Mouse (Mus musculus) ovary, postnatal 14 days (tissue): ENCODE data around the gene Hoxc5.

Source experiments
- DNase-seq: peaks from one replicate; pipeline ENCODE4 v3.0.0; 2022; ENCODE audit warnings: low spot score

The Hoxc5 gene

DNA sequence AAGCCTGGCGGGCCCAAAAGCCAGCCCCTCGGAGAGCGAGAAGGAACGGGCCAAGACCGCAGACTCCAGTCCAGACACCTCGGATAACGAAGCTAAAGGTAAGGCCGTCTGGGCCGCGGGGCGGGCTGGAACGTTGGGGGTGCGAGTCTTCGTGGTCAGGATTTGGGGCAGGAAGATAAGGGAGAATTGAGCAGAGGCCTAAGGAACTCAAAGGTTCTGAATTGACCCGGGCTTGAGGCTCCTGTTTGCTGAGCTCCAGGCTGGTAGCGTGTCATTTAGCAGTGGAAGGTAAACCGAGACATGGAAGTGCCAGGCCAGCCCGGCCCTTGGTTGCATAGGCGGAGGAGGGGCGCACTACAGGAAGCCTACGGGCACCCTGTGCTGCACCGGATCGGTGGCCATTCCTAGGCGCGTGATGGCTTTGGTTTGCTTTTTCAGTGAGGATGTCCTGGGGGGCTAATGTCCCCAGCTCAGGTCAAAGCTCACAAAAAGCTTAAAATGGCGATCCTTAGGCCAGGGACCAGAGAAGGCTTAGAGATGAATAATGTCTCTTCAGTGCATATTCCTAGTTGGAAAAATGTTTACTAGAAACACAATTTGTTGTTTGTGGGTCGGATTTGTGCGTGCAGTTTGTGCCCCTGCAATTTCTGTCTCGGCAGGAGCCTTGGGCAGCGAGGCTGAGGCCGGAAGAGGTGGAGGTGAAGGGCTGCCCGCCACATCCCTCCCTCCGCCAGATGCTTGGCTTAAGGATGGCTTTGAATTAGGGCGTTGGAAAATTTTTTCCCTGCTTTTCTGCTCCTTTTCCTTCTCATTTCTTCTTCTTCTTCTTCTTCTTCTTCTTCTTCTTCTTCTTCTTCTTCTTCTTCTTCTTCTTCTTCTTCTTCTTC, 511 bp downstream of the Hoxc5 start:
- no peak for DNase-seq

DNA sequence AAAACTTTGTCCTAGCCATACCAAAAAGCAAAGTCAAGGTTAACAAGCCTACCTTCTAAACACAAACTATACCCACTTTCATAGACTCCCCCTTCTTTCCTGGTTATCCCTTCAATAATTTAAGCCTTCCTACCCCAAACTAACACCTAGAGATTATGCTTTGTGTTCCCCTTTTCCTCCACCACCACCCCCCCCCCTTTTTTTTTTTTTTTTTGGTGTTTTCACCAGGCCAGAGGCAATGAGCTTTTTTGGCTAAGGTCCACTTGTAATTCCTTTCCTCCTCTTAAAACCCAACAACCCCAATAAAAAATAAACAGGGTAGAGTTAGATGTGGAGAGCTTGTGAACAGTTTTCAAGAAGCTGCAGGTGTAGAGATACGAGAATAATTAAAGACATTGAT, 2.1 kb downstream of the Hoxc5 start:
- no peak for DNase-seq

DNA sequence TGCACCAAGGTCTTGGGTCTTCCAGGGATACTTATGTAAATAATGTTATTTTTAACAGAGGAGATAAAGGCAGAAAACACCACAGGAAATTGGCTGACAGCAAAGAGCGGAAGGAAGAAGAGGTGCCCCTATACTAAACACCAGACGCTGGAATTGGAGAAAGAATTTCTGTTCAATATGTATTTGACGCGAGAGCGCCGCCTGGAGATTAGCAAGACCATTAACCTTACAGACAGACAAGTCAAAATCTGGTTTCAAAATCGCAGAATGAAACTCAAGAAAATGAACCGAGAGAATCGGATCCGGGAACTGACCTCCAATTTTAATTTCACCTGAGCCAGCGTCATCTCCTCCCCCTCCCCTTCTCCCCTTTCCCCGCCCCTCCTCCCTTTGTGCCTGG, 3.5 kb downstream of the Hoxc5 start:
- DNase-seq = no peak

DNA sequence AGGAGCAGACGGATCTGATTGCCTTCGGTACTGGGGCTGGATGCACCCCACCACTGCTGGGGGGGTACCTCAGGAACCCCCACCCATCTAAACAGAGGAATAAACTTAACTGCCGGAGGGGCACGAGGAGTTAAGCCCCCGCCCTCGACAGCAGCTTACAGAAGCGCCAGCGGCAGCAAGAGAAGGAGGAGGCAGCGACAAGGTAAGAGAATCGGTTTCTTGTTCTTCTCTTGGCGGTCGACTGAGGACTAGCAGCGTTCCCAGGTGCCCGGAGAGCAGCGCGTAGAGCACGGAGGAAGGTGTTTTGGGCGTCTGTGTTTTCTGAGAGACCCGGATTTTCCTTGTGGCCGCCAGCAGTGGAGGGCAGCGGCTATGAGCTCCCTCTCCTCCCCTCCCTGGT, 5.0 kb downstream of the Hoxc5 start:
- DNase-seq = no peak

DNA sequence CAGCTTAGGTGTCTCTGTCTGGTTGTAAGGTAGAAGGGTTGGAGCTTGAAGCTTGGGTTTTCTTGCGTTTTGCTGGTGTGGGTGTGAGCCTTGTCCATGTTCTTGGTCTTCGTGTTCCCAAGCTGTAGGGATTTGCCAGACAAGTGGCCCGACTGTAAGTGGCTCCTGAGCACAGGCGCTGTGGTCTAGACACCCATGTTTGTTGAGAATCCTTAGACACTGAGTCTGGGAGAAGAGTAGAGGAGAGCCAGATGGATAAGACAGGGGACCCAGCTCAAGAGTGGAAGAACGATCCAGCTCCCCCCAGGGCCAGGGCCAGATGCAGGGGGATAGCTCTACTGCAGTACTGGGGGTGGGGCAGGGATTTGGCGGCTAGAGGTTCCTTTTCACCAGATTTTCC, 5.5 kb downstream of the Hoxc5 start:
- no peak for DNase-seq

DNA sequence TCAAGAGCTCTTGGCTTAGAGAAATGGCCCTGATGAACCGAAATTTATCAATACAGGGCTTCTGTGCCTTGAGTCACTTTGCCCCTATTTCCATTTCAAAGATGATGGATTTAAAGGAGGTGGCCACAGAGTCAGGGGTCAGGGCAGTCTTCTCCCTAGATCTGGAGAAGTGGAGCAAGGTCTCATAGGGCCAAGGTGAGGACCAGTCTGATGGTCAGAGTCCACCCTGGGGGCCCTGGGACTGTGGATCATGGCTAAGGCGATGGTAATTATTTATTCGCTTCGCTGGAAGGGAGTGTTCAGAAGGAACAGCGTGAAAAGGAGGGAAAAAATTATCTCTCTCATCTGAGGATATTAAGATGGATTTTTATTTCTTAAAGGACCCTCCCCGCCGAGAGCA, 7.8 kb downstream of the Hoxc5 start:
- no peak for DNase-seq

DNA sequence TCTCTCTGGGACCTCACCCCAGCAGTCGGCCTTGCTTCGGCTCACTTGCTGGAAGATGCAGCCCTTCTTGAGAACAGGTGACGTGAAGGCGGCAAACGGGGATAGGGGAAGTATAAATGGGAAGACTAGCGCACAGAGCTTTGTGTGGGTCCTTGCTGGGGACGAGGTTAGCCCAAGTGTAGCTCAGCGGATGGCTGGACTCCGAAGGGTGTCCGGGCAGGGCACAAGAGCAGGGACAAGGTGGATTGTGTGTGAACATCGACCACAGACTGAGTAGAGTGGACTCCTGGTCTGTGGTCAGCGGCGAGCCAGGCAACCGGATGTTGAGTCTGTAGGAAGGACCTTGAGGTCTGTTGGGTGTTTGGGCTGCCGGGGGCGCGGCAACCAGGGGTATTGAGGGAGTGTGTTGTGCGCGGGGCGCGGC, 8.5 kb downstream of the Hoxc5 start:
- no peak for DNase-seq

DNA sequence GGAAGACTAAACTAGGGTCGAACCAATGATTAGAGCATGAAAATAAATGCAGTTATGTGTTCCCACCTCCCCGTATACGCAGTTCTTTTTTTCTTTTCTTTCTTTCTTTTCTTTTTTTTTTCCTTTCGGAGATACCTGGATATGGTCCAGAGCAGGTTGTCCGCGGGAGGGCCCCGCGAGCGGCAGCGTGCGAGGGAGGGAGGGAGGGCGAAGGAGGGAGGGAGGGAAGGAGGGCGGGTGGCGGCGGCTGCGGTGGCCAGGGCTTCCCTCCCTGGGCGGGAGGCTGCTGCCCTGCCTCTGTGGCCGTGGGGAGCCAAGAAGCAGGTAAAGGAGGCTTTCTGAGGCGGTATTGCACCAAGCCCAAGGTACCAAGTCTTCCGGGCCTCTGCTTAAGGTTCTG, 8.9 kb downstream of the Hoxc5 start, which contains the start of gene Hoxc9:
Hoxc9 (plus strand) TSS at position 269 of the 400 bp plus-strand sequence.
- no peak for DNase-seq

DNA sequence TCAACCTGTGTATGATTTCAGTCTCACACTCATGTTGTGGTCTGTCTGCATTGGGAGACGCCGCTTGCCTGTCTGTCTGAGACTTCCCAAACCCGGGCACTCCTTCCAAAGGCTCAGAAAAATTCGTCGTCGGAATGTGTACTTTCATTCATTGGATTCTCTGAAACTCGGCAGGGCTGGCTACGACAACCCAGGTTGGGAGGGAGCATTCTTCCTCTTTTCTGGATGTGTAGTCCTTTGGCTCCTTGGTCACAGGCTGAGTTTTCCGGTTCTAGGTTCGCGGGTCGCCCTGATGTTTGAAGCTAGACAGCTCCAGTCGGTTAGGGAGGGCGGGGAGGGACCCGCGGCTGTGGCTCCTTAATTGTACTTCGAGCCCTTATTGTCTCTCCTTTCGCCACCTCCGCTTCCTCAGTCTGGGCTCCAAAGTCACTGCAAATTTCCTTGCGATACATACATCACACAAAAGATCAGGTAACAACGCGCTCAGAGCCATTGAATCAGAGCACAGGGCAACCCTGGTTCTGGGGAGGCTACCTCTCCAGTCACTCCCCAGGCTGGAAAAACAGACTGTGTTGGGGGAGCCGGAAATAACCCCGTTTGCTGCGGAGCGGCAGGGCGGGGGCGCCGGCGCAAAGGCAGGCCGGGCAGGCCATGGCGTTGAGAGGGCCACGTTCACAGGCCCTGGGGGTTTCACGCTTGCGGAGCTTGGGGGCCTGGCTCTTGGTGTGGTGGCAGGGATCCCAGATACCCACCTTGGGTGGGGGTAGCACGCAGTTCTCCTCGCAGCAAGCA, 9.6 kb downstream of the Hoxc5 start:
- no peak for DNase-seq

DNA sequence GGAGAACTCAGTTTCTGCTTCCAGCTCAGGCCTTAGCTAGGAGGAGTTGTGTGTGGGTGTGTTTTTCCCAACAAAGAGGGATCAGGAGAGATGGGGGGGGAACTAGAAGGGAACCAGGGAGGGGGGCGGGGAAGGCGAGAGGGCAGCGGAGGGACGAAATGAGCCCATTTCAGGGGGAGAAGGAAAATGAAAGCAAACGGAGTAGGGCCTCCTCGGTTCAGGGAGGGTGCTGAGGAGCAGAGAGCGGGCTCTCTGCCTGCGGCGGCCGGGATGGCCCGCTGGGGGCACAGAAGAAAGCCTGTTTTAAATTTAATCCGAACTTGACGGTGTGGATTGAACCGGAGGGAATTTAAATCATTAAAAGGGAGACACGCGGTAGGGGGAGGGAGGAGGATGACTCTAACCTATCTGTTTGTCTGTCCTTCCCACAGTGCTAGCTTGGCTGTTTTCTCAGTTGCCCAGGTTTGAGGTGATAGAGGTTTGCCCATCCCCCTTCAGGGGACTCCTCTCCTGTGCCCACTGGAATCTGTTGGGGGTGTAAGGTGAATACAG, 10.3 kb downstream of the Hoxc5 start:
- no peak for DNase-seq

DNA sequence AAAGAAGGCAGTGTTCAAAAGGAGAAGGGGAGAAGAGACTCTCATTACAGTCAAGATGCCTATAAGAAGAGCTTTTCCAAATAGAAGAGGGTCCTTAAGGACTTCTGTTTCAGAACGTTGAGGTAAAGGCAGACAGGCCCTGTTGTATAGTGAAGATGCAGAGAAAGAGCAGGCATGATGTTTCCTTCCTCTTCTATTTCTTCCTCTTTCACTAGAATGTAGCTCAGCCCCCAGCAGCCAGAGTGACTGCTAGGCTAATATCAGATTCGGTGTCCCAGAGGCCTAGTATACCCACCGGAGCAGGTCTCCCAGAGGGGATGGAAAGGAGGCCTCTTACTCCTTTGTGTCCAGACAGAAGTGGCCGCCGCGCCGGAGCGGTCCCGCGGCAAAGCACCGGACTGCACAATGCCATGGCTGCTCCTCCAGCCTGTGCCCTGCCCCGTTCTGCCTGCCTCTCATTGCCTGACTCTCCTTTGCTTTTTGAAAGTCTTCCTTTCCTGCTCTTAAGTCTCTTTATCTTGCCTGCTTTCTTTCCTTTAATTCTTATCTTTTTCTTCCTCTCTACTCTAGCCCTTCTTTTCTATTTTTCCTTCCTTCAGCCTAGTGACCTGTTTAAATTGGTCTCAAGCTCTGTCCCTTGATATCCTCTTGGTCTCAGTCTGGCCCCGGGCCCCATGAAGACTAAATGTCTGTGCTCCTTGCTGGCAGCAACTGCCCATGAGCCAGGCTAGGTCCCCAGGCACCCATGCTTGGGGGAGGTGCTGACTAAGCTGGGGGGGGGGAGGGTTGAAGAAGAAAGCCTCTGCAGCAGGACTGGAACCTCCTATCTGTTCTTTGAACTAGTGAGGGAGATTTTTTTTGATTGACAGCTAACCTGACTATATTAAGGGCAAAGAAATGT, 11.6 kb downstream of the Hoxc5 start:
- DNase-seq = no peak

DNA sequence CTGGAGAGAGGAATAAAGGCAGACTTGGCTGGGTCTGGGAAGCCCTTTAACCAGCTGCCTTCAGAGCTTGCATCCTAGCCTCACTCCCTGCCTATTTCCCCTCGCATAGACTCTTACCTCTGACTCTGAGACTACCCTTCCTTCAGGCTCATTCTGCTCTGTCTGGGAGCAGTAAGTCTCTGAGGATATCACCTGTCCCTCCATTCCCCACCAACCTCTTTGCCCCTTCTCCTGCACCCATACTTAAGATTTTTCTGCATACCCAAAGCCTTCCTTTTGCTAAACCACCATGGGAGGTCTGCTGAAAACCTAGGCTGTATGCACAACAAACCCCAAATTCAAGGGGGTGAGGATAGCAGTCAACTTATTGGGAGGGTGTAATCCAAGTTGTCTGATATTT, 12.7 kb downstream of the Hoxc5 start:
- no peak for DNase-seq

DNA sequence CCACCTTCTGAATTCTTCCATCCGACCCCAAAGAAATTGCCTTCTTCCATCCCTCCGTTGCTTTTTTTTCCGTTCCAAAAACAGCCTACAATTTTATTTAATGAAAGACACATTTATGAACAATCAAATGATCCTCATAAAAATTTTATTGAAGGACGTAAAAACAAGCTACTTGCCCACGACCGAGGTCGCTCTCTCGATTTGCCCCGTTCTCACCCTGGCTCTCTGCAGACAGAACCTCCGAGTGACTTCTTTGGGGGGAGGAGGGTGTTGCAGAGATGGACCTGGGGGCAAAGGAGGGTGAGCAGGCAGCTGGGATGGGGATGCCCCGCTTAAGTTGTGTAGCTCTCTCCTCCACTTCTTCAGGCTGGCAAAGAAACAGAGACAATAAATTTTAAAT, 13.1 kb downstream of the Hoxc5 start:
- no peak for DNase-seq

DNA sequence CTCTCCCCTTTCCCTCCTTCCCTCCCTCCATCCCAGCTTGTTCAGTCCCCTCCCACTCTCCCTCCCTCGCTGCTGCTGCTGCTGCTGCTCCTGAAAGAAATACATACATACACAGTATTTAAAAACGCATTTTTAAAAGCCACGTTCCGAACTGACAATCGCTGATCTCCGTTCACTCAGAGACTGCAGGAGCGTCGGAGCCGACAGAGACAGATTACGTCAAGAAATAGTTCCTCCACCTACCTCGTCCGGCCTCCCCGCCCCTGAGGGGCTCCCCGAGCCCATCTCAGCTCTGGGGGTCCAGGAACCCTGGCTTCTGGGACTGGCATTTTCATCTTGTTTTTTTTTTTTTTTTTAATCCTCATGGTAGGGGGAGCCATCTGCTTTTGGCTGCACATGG, 13.7 kb downstream of the Hoxc5 start:
- DNase-seq = no peak

DNA sequence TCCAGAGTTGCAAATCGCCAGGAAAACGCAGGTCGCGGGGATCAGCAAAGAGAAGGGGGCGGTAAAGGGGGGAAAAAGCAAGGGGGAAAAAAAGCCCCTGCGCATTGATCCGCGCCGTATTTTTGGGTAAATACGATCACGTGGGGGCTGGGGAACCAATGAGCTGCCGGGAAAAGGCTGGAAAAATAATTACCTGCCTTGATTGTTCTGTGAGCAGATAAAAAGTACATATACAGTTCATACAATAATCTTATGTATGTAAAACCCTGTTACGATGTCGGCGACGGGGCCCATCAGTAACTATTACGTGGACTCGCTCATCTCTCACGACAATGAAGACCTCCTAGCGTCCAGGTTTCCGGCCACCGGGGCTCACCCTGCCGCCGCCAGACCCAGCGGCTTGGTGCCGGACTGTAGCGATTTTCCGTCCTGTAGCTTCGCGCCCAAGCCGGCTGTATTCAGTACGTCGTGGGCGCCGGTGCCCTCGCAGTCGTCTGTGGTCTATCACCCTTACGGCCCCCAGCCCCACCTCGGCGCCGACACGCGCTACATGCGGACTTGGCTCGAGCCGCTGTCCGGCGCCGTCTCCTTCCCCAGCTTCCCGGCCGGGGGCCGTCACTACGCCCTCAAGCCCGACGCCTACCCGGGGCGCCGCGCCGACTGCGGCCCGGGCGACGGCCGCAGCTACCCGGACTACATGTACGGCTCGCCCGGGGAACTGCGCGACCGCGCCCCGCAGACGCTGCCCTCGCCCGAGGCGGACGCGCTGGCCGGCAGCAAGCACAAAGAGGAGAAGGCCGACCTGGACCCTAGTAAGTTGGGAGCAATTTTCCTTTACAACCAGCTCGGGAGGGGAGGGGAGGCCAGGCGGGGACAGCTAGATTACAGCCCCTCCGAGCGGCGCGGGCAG, 14.4 kb downstream of the Hoxc5 start:
- no peak for DNase-seq

DNA sequence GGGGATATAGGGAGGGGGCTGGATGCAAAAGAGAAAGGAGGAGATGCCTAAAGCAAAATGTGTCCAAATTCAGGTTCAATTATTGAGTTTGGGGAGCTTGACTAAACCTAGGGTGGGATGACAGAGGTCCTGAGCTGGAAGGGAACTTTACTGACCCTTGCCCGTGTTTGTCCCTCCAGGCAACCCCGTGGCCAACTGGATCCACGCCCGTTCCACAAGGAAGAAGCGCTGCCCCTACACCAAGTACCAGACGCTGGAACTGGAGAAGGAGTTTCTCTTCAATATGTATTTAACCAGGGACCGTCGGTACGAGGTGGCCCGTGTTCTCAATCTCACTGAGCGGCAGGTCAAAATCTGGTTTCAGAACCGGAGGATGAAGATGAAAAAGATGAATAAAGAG, 16.5 kb downstream of the Hoxc5 start:
- no peak for DNase-seq

DNA sequence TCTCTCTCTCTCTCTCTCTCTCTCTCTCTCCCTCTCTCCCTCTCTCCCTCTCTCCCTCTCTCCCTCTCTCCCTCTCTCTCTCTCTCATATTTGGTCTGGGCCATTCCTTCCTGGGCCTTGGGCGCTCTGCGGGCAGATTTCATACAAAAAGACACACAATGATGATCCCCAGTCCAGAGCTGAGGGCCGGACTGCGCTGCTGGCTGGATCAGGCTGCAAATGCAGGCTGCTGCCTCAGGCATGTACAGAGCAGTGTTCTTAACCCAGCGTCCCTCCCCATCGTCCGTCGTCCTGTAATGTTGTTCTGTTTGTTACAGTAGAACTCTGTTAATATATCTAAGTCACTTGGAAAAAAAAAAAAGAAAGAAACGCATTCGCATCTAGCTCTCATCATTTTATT, 17.3 kb downstream of the Hoxc5 start:
- DNase-seq = no peak

DNA sequence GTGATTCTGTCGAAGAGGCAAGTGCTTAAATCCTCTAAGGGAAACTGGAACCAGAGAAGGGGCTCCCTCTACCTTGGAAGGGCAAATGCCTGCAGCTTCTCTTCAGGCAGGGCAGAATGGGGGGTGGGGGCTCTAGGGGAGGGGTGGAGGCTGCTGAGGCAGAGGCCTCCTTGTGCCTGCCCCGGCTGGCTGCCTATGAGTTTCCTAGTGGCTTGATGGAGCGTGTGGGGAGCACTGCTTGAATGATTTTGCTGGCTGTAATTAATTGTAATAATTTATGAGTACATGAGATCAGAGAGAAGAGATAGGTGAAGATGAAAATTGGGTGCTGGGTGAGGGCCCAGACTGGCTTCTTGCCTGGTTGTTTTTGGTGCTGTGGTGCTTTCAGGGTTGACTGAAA, 17.7 kb downstream of the Hoxc5 start:
- DNase-seq = no peak

DNA sequence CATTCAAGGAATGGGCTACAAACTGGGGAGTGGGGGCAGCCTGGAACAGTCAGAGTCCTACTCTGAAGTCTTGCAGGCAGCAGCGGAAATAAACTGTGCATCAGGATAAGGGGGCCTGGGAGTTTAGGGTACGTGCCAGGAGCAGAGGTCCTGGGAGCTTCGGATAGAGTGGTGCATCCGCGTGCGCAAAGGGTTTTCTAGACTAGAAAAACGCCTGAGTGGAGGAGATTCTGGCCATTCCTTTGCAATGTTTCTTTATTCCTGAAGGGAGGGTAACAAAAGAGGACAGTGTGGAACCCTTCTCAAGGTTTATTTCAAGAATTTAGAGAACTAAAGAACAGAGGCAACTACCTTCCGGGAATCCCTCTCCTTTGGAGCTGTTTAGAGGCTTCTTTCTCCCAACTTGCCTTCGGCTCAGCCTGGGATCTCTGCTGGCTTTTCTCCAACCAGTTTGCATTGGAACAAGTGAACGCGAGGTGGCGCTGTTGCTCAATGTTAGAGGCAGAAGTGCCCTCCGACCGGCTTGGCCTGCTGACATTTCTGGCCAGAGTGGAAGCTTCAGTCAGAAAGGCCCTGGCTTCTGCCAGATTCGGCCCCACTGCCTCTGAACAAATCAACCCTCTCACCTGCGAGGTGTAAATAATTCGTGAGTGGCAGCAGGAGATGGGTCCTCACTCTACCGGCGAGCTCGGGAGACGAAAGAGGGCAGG, 20.0 kb downstream of the Hoxc5 start:
- peak; percentile 99 for DNase-seq

DNA sequence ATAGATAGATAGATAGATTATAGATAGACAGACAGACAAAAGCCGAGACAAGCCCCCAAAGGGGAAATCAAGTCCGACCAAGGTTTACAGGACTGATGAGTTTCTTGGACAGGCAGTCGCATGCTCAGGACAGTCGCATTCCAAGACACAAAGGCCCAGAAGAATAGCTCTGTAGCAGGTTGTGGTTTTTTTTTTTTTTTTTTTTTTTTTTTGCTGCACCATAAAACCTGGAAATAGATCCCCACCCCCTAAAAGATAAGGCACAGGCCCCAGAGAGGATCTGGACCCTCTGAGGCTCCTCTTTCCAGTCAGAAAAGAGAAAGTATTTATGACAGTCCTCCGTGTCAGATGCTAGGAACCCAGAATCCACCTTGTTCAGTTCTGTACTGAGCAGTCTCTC, 20.8 kb downstream of the Hoxc5 start:
- DNase-seq = no peak
